Mouse (Mus musculus): ENCODE data around the gene Egf.

The Egf gene

DNA sequence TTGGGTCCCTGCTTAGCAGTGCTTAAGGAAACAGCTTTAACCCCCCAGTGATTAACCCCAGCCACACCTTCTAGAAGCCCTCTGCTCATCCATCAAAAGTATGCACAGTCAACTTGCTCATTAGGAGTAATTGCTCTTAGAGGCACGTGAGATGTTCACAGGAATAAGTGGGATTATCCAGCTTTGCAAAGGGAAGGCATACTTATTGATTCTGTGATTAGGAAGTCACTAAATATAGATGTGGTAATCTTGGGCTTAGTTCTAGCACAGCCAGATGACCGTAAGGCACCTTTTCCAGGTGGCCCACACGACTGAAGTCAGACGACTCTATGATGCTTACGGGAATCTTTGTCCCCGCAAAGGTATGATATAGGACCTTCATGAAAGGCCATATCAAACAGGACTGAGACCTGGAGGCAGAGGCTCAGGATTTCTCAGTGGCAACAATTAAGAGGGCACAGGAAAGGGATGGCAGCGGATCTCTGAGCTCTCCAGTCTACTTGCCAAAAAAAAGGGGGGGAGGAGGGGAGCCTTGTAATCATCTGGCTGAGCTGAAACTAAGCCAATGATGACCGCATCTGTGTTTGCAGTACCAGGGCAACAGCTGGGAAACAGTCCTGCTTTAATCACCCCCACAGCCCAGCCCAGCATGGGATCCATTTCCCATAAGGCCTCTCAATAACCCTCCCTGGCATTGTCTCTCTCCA is 105.4 kb downstream of the Egf start:
- DNase-seq = no peak

DNA sequence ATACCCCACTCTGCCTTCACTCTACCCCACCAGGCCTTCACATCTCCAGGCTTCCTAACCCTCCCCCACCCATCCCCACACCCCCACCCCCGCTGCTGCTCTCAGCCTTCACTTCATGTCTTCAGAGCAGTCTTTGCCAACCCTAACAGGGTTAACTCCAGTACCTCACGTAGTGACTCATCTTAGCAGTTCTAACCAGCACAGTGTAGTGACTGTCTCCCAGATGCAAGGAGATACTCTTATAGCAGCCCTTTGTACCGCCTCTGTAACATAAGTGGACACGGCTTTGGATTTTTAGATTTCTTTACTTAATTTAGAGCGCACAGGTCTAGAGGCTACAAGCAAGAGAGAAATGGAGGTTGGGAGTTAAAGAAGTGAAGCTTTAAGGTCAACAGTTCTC is 106.5 kb downstream of the Egf start:
- DNase-seq = no peak

DNA sequence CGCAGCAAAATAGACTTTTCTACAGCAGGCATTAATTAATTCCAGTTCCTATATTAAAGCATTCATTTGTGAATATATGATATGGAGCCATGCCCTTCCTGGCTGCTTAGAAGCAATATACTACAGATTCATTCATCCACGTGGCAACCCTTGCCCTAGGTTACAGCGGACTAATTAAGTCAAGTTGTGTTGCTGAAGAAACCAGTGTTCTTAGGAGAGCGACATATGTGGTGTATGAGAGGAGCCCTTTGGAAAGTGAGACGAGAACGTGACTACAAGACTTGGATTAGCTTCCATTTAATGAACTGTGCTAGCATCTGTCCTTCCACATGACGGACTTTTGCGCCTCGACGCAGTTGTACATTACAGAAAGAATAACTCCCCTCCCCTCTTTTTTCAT is 107.8 kb downstream of the Egf start:
- no peak for DNase-seq

DNA sequence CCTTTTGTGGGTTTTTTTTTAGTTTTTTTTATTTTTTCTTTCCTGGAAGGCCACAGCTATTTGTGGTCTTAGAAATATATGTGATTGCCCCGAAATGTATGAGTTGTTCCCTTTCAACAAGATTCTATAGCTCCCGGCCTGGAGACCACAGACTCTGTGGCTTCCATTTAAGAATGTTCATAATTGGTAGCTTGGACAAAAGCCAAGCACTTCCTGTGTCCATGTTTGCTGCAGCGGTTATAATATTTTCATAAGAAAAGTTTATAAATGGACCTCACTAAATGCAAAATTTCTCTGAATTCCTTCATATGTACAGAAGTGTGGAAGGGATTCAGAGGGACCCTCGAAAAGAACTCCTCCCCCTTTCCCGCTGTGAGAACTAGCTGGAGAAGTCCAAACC is 108.3 kb downstream of the Egf start:
- DNase-seq = no peak

DNA sequence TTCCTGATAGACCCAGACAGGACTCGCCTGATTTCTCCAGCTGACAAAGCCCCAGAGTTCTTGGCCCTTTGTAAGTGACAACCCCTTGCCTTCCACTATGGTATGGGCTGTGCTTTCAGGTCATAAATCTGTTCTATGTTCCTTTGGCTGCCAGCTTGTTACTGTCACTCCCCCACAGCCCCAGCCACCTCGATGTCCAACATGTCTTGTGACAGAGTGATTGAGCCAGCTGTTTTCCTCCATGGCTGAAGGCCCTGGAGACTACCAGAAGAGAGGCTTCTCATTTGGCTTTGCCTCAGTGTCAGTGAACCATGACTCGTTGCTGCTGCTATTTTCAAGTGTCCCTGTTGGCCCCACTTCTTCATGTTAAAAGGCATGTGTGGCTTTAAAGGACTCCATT is 109.7 kb downstream of the Egf start:
- DNase-seq = peak; percentile 22

DNA sequence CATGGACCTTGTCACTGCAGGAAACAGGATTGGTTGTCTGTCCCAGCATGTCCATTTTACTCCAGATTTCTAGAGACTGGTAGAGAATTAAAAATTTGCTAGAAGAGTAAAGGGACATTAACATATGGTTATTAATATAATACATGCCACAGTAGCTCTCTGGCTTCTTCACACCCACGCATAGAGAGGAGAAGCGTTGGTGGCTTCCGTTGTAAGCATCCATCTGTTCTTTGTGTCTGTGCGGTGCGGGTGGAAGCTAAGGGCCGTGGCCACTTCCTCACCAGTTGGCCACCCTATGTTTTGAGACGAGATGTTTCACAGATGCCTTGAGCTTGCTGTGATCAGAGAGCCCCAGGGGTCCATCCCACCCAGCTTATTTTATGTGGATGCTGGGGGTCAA is 113.5 kb downstream of the Egf start:
- DNase-seq = no peak

DNA sequence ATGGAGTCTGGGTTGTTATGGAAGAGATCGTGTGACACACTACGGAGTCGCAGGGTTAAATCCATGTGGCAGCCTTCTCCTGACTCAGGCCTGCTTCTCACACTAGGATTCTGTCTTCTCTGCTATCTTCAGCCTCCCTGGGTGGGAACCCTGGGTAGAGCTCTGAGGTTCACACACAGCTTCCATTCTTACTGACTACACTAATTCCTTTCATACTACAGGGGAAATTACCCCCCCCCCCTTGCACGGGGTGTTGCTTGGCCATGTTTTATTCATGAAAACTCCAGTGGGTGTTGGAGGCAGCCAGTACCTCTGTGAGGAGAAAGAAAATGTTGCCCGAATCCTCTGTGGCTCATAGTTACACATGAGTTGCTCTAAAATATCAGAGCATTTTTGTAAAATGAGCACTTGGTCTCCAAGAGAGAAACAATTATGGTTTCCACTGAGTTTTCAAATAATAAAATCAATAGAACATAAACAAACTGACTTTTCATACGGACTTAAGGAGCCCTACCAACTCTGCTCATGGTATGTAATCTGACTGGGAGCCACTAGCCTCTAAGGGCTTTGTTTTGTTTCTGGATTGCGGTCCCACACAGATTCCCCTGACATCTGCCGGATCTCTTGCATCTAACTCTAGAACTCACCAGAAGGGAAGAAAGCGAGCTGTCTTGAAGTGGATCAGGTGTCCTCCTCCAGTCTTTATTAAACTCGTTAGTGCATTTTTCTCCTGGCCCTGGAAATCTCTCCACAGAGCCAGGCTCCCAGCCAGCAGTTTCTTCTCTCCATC is 114.7 kb downstream of the Egf start:
- DNase-seq = no peak

DNA sequence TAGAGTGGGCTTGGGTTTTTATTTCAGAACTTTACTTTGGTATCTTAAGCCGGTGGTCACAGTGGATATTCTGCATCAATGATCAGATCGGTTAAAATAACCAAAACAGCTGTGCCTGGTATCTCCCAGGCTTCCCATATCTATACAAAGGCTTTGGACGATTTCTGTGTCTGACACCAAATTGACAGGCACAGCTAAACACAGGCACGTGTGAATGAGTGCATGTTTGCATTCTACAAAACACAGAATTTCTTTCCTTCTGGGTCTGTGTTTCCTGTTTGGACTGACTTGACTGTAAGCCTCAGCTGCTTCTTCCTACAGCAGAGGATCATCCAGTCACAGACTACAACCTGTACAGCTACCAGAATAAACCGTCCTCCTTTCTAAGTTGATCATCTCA is 115.4 kb downstream of the Egf start:
- DNase-seq = no peak

DNA sequence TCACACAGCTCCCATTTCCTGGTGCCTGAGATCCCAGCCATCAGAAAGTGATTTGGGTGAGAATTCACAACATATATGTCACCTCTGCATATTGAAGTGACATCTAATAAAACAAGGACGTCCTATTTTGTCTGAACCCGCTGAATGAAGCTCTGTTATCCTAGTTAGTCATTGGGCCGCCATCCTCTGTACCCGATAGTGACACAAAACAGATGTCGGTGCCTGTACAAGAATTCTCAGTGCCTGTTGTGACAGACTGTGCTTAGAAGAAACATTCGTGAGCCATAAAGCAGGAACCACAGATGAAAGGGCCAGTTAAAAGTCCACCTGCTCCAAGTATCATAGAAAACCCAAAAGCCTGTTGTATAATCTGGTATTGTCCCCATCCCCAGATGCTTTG is 117.7 kb downstream of the Egf start:
- no peak for DNase-seq

DNA sequence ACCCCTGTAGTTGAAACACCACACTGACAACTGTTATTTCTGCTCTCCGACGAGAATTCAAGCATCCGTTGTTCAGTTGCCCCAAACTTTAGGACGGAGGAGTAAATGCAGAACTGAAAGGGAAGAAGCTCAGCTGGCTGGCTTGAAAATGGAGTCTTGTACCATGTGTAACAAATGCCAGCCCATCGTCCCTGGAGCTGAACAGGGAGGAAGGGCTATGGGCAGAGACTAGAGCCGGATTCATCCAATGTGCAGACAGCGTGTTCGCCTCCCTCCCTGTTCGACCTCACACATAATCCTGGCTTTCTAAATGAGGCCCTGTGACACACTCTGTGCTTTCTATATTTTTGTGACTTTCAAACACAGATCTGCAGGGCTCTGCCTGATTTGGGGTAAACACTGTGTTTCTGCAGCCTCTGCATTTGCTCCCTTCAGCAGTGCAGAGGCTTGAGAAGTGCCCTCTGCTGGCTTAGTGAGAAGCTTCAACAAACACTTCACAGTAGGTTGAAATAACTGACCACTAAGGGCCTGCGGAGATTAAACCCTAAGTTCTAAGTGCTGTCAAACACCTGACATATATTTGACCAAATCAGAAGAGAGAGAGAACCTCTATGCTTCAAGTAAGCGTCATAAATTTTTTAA is 120.7 kb downstream of the Egf start:
- peak; percentile 50 for DNase-seq

DNA sequence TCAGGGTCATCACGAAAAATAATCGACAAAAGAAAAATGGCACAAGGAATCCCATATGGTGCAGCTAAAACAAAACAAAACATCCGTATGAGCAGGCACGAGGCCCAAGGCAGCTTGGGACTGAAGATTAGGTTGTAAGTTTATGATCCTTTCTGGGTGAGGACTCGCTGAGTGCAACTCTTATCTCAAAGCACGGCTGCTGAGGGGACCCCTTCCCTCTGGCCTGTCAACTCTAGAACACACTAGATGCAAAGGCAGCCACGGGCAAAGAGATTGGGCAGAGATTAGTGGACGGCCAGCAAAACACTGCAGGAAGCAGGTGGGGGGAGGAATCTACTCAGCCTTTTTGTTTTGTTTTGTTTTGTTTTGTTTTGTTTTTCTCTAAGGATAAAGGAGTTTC is 121.6 kb downstream of the Egf start:
- DNase-seq = no peak

DNA sequence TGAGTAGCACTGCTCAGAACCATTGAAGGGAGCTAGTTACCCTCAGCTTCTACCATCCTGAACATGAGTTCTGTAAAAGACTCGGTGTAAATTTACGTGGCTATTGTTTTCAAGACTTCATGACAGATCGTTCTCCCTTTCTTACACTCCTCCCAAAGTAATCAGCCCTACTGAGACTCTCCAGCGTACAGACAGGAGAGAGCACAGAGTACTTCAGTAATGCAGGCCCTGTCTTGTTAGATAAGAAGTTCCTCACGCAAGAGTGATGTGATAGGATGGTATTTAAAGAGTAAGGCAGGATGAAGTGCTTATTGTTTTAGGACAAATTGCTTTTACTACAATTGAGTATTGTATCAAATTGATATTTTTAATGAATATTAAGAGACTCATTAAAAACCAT is 123.3 kb downstream of the Egf start:
- no peak for DNase-seq

DNA sequence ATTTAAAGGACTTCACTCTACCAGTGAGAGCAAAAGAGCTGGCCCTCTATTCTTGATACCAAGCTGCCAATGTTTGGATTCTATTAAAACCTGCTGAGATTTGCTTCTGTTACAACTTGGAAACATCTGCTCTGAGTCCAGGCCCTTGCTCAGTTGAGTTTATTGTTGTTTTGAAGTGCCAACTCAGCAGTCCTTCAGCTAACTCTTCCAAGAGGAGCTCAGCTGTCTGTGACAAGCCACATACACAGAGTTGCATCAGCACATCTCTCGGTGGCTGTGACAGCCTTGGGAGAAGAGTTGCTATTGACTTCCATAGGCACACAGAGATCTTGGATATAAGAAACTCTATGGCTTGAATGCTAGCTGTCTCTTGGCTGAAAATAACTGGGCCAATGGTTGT is 124.1 kb downstream of the Egf start:
- no peak for DNase-seq
